Comparison of ENCODE assay signal across 8 mouse cellular contexts in the genomic region with DNA sequence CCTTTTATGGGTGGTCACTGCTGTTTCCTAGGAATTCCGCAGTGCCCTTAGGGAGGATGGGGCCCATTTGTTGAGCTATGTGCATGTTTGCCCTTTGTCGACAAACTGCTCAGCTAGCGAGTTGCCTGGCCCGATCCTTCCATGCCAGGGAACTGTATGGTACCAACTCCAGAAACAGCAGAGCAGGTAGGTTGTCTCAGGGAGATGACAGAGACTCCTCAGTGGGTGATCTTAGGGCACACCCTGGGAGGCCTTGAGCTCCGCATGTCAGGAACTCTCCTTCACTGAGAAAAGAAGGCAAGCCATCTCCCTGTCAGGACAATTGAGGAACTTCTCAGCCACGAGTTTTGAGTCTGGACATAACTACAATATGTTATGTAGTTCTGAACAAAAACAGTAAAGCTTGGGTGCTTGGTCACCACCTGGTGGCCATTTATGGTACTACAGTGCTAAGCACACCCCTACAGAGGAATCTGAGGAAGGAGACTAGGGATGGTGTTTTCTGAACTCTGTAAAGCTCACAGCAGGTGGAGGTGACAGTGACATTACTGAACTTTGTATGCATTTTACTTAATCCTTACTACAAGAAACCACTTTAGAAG. TPM values are rescaled to one million over a fixed set of nuclear protein-coding genes. Genes with fewer than 3 reads are reported as not detected.
A peak's percentile ranks its signal among the peaks of the same experiment; 100 is the strongest.
DNase-seq lines count a peak whose midpoint lies in the region; ATAC-seq and TF ChIP-seq lines count a peak whose summit lies in the region.

No protein-coding gene starts in this region.

- WGBS in heart, embryonic 10.5 days: 67% methylated on average over 6 of the region's 6 CpGs
- 61% methylated on average over 6 of the region's 6 CpGs for WGBS in intestine, postnatal 0 days

- H3K27me3 ChIP-seq in heart, embryonic 10.5 days (ENCODE audit: insufficient read depth, poor library complexity, severe bottlenecking): no peaks in the 10 kb centered on the region
- no peaks in the 10 kb centered on the region for H3K27me3 ChIP-seq in intestine, postnatal 0 days (replicated peaks; ENCODE audit: control insufficient read depth, insufficient read depth, low read length)

- H3K9me3 ChIP-seq in heart, embryonic 10.5 days: no peaks in the 10 kb centered on the region
- H3K9me3 ChIP-seq in intestine, postnatal 0 days (ENCODE audit: control insufficient read depth): no peaks in the 10 kb centered on the region

- no peak overlapping the region for H3K27ac ChIP-seq in heart, embryonic 10.5 days
- no peak overlapping the region; the same call in 1 of the 2 replicates for H3K27ac ChIP-seq in intestine, postnatal 0 days (ENCODE audit: low read depth, low read length)

- H3K9ac ChIP-seq in intestine, postnatal 0 days (ENCODE audit: low read depth, low read length): no peak overlapping the region

- H3K4me2 ChIP-seq in intestine, postnatal 0 days (replicated peaks; ENCODE audit: low read depth): no peak overlapping the region

- intact Hi-C loops in left cerebral cortex, postnatal 36 days (cut with DNase I): no loop called here

- H3K4me3 ChIP-seq in heart, embryonic 10.5 days: no peak overlapping the region
- no peak overlapping the region for H3K4me3 ChIP-seq in intestine, postnatal 0 days (ENCODE audit: low read depth, low read length)

- peak; percentile 96 for TF ChIP-seq CTCF in intestine, postnatal 0 days (IDR thresholded peaks at IDR 0.05; ENCODE audit: low read depth)

- DNase-seq in heart, adult 11 months: peak; percentile 95
- no peak for DNase-seq in heart, embryonic 10.5 days (ENCODE audit: low spot score)
- DNase-seq in cerebellum, adult 9-11 months: peak; percentile 61
- peak; percentile 46 to 92 for DNase-seq in frontal cortex, adult 2 months (ENCODE audit: extremely low spot score in 1 of 2, low spot score in 1 of 2)
- peak; percentile 60 to 74 for DNase-seq in left cerebral cortex, postnatal 36 days (ENCODE audit: low spot score in 2 of 2)
- DNase-seq in mesoderm, embryonic 11.5 days (ENCODE audit: low read depth, low spot score): peak; percentile 82
- peak; percentile 48 to 58 for DNase-seq in right cerebral cortex, postnatal 36 days (ENCODE audit: low spot score in 2 of 2)

- no peak for ATAC-seq in intestine, postnatal 0 days

- peaks cover 68% of the 10 kb centered on the region for H3K36me3 ChIP-seq in heart, embryonic 10.5 days
- H3K36me3 ChIP-seq in intestine, postnatal 0 days (ENCODE audit: control insufficient read depth, insufficient read depth): peaks cover 66% of the 10 kb centered on the region

- H3K4me1 ChIP-seq in heart, embryonic 10.5 days: peaks cover 30% of the 10 kb centered on the region; the same call in 1 of the 2 replicates
- H3K4me1 ChIP-seq in intestine, postnatal 0 days (replicated peaks; ENCODE audit: control insufficient read depth, insufficient read depth, low read length): peaks cover 3% of the 10 kb centered on the region; the same call in 1 of the 2 replicates

RNA-seq across cellular contexts. Expression of a gene that starts 25.9 kb away (rescaled TPM):
- 122 and 199 TPM in 2 replicates for polyA plus RNA-seq in heart, embryonic 10.5 days (2016; fragmentation: Nextera tagmentation; extraction: Ambion mirVana)
- 131 and 143 TPM in 2 replicates for polyA plus RNA-seq in frontal cortex, adult 2 months (2012; rRNA removed)
- polyA plus RNA-seq in intestine, postnatal 0 days (2015; fragmentation: Nextera tagmentation; extraction: Ambion mirVana): 174 and 177 TPM in 2 replicates
- total RNA-seq in left cerebral cortex, postnatal 36 days (2021): 100 to 1,000 TPM; 160 to 179 TPM

RNA-seq across cellular contexts. Expression of a gene that starts 51.9 kb away (rescaled TPM):
- polyA plus RNA-seq in heart, embryonic 10.5 days (2016; fragmentation: Nextera tagmentation; extraction: Ambion mirVana): 32.4 and 37.3 TPM in 2 replicates
- polyA plus RNA-seq in frontal cortex, adult 2 months (2012; rRNA removed): 17.1 and 18.9 TPM in 2 replicates
- polyA plus RNA-seq in intestine, postnatal 0 days (2015; fragmentation: Nextera tagmentation; extraction: Ambion mirVana): 54.7 and 60.6 TPM in 2 replicates
- 10 to 100 TPM in 1 of 2 experiments, 1 to 10 TPM in 1; 9.8 to 15.4 TPM for total RNA-seq in left cerebral cortex, postnatal 36 days (2021)
